Mouse (Mus musculus): ENCODE measurements at regions not wholly inside any gene's neighbourhood (a gene's known extent, or its start where the extent isn't known, plus 50 kb on each side); places are given as distances from the start of the nearest gene placed in this dataset.

- Histone ChIP-seq H3K4me1 (replicated peaks; ENCODE audit: control insufficient read depth, insufficient read depth, low read length) (peaks cover 5% of the 10 kb centered on the region; the same call in 1 of the 2 replicates), H3K36me3 (ENCODE audit: control insufficient read depth, insufficient read depth, low read length) (no peaks in the 10 kb centered on the region), H3K4me3 (ENCODE audit: control insufficient read depth, insufficient read depth, low read length) (peak overlapping the region; percentile 26), H3K27ac (ENCODE audit: control insufficient read depth, insufficient read depth, low read length) (no peak overlapping the region), H3K27me3 (ENCODE audit: control insufficient read depth, insufficient read depth, low read length) (peaks cover 29% of the 10 kb centered on the region)
- WGBS: 3% methylated on average over 40 of the region's 40 CpGs
- TF ChIP-seq CTCF (IDR thresholded peaks at IDR 0.05; ENCODE audit: borderline replicate concordance, control insufficient read depth, extremely low read depth, insufficient read depth, low read length, poor library complexity) (no peak), POLR2A (IDR thresholded peaks at IDR 0.05; ENCODE audit: control insufficient read depth, extremely low read depth, insufficient read depth, low read length, poor library complexity) (no peak)
- no peak for DNase-seq
These were observed 483.8 kb downstream of the Prss52 start for GRCm38 (mm10) chr14:64587699-64588434.

GRCm38 (mm10) chr14:64588561-64588960 lies 484.5 kb downstream of the Prss52 start:
- WGBS: 12% methylated on average over 23 of the region's 23 CpGs
- TF ChIP-seq CTCF (IDR thresholded peaks at IDR 0.05; ENCODE audit: borderline replicate concordance, control insufficient read depth, extremely low read depth, insufficient read depth, low read length, poor library complexity): no peak
- TF ChIP-seq POLR2A (IDR thresholded peaks at IDR 0.05; ENCODE audit: control insufficient read depth, extremely low read depth, insufficient read depth, low read length, poor library complexity): no peak
- Histone ChIP-seq H3K36me3 (ENCODE audit: control insufficient read depth, insufficient read depth, low read length) (no peaks in the 10 kb centered on the region), H3K4me3 (ENCODE audit: control insufficient read depth, insufficient read depth, low read length) (no peak overlapping the region), H3K4me1 (replicated peaks; ENCODE audit: control insufficient read depth, insufficient read depth, low read length) (peaks cover 5% of the 10 kb centered on the region; the same call in 1 of the 2 replicates), H3K27me3 (ENCODE audit: control insufficient read depth, insufficient read depth, low read length) (peaks cover 29% of the 10 kb centered on the region), H3K27ac (ENCODE audit: control insufficient read depth, insufficient read depth, low read length) (no peak overlapping the region)
- DNase-seq: no peak

GRCm38 (mm10) chr14:64589126-64589525 lies 485.0 kb downstream of the Prss52 start:
- WGBS: 5% methylated on average over 2 of the region's 2 CpGs
- H3K4me1 ChIP-seq (replicated peaks; ENCODE audit: control insufficient read depth, insufficient read depth, low read length): peaks cover 5% of the 10 kb centered on the region; the same call in 1 of the 2 replicates
- peaks cover 29% of the 10 kb centered on the region for H3K27me3 ChIP-seq (ENCODE audit: control insufficient read depth, insufficient read depth, low read length)

DNA sequence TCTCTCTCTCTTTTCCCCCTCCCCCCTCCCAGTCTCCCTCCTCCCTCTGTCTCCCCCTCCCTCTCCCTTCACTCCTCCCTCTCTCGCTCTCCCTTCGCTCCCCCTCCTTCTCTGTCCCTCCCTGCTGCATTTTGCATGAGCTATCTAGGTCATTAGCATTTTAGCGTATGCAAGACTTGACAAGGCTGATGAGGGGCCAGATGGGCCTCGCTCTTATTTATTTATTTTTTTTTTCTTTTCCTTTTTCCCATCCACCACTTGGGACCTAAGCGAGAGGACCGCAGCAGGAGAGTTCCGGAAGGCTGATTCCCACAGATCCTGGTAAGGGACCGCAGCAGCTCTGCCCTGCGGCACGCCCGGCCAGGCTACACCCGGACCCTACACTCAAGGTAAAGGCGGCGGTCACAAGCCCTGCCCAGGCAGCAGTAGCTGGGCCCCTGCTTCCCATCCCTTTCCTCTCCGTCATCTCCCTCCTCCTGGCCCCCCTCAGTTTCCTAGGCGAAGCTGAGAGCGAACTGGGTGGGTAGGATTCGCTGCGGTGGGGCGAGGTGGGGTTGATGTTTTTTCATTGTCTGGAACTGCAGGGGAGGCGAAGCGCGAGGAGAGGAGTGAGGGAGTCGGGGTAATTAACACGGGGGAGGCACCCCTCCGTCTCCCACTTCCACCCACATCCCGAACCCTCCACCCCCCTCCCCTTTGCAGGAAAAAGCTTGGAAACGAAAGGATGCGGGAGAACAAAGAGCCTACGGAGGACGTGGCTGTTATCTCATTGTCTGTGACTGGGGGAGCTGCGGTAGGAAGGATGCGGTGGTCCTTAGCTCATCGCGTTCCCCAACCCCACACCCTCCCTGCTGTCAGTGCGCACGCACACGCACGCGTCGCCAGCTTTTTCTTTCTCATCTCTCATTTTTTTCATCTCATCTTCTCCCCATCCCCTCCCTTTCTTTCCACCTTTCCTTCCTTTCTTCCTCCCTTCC lies 485.8 kb downstream of the Prss52 start:
- Histone ChIP-seq H3K4me3 (ENCODE audit: control insufficient read depth, insufficient read depth, low read length) (no peak overlapping the region), H3K36me3 (ENCODE audit: control insufficient read depth, insufficient read depth, low read length) (no peaks in the 10 kb centered on the region), H3K4me1 (replicated peaks; ENCODE audit: control insufficient read depth, insufficient read depth, low read length) (peaks cover 5% of the 10 kb centered on the region; the same call in 1 of the 2 replicates), H3K27me3 (ENCODE audit: control insufficient read depth, insufficient read depth, low read length) (peaks cover 29% of the 10 kb centered on the region), H3K27ac (ENCODE audit: control insufficient read depth, insufficient read depth, low read length) (no peak overlapping the region)
- no peak for TF ChIP-seq POLR2A (IDR thresholded peaks at IDR 0.05; ENCODE audit: control insufficient read depth, extremely low read depth, insufficient read depth, low read length, poor library complexity)
- no peak for TF ChIP-seq CTCF (IDR thresholded peaks at IDR 0.05; ENCODE audit: borderline replicate concordance, control insufficient read depth, extremely low read depth, insufficient read depth, low read length, poor library complexity)
- no peak for DNase-seq
- 8% methylated on average over 41 of the region's 41 CpGs for WGBS

More at GRCm38 (mm10) chr14:64589126-64589525, 485.0 kb downstream of the Prss52 start:
- Histone ChIP-seq H3K4me3 (ENCODE audit: control insufficient read depth, insufficient read depth, low read length) (no peak overlapping the region), H3K27ac (ENCODE audit: control insufficient read depth, insufficient read depth, low read length) (no peak overlapping the region), H3K36me3 (ENCODE audit: control insufficient read depth, insufficient read depth, low read length) (no peaks in the 10 kb centered on the region)
- TF ChIP-seq CTCF (IDR thresholded peaks at IDR 0.05; ENCODE audit: borderline replicate concordance, control insufficient read depth, extremely low read depth, insufficient read depth, low read length, poor library complexity): no peak
- DNase-seq: no peak

- TF ChIP-seq POLR2A (IDR thresholded peaks at IDR 0.05; ENCODE audit: control insufficient read depth, extremely low read depth, insufficient read depth, low read length, poor library complexity) (no peak), CTCF (IDR thresholded peaks at IDR 0.05; ENCODE audit: borderline replicate concordance, control insufficient read depth, extremely low read depth, insufficient read depth, low read length, poor library complexity) (no peak)
- Histone ChIP-seq H3K4me3 (ENCODE audit: control insufficient read depth, insufficient read depth, low read length) (no peak overlapping the region), H3K27me3 (ENCODE audit: control insufficient read depth, insufficient read depth, low read length) (peaks cover 29% of the 10 kb centered on the region), H3K4me1 (replicated peaks; ENCODE audit: control insufficient read depth, insufficient read depth, low read length) (peaks cover 5% of the 10 kb centered on the region; the same call in 1 of the 2 replicates), H3K27ac (ENCODE audit: control insufficient read depth, insufficient read depth, low read length) (no peak overlapping the region), H3K36me3 (ENCODE audit: control insufficient read depth, insufficient read depth, low read length) (no peaks in the 10 kb centered on the region)
- 11% methylated on average over 15 of the region's 15 CpGs for WGBS
- DNase-seq: no peak
These were observed 486.5 kb downstream of the Prss52 start for GRCm38 (mm10) chr14:64590611-64591010.
